Mouse (Mus musculus): ENCODE measurements around the gene Cbfa2t2. TPM values are rescaled to one million over a fixed set of nuclear protein-coding genes. Genes with fewer than 3 reads are reported as not detected.

The Cbfa2t2 gene
- polyA plus RNA-seq, 1 experiment from 2014 or later, result 37.6 TPM

- peak overlapping the region; percentile 81 for H3K9ac ChIP-seq
- peak overlapping the region; percentile 52 for H3K4me3 ChIP-seq
- H3K36me3 ChIP-seq, result no peaks in the 10 kb centered on the region
- peak; percentile 59 for ATAC-seq (ENCODE audit: insufficient number of reproducible peaks, low FRiP score)
- H3K4me2 ChIP-seq, result peak overlapping the region; percentile 78
- H3K27ac ChIP-seq (ENCODE audit: poor library complexity, severe bottlenecking), result peak overlapping the region; percentile 63; the same call in 1 of the 2 replicates
- peaks cover 21% of the 10 kb centered on the region for H3K27me3 ChIP-seq (replicated peaks)
- H3K4me1 ChIP-seq (replicated peaks), result peaks cover 15% of the 10 kb centered on the region
- 4% methylated on average over 24 of the region's 25 CpGs for WGBS
- 0 out of 2 replicates have a peak, but pooled peaks cover 3% of the 10 kb centered on the region for H3K9me3 ChIP-seq (replicated peaks)
Measured at GRCm38 (mm10) chr2:154426188-154426904, 9.9 kb upstream of the Cbfa2t2 start.

- WGBS, result 42% methylated on average over 11 of the region's 11 CpGs
- no peak for ATAC-seq (ENCODE audit: insufficient number of reproducible peaks, low FRiP score)
- Histone ChIP-seq H3K4me2 (peak overlapping the region; percentile 78), H3K36me3 (no peaks in the 10 kb centered on the region), H3K4me1 (replicated peaks) (peaks cover 15% of the 10 kb centered on the region), H3K27ac (ENCODE audit: poor library complexity, severe bottlenecking) (0 out of 2 replicates have a peak overlapping the region, but pooled peaks have one; percentile 63), H3K9me3 (replicated peaks) (0 out of 2 replicates have a peak, but pooled peaks cover 3% of the 10 kb centered on the region), H3K27me3 (replicated peaks) (peaks cover 21% of the 10 kb centered on the region), H3K9ac (peak overlapping the region; percentile 81), H3K4me3 (peak overlapping the region; percentile 52)
Measured at GRCm38 (mm10) chr2:154426905-154427852, 9.1 kb upstream of the Cbfa2t2 start.

- H3K36me3 ChIP-seq, result no peaks in the 10 kb centered on the region
- 0 out of 2 replicates have a peak overlapping the region, but pooled peaks have one; percentile 16 for H3K9ac ChIP-seq
- H3K4me2 ChIP-seq, result peak overlapping the region; percentile 51
- H3K4me1 ChIP-seq (replicated peaks), result peaks cover 15% of the 10 kb centered on the region
- H3K4me3 ChIP-seq, result peak overlapping the region; percentile 18; the same call in 1 of the 2 replicates
- H3K27ac ChIP-seq (ENCODE audit: poor library complexity, severe bottlenecking), result no peak overlapping the region
- H3K27me3 ChIP-seq (replicated peaks), result peaks cover 21% of the 10 kb centered on the region
- ATAC-seq (ENCODE audit: insufficient number of reproducible peaks, low FRiP score), result no peak
- 23% methylated on average over 17 of the region's 17 CpGs for WGBS
- H3K9me3 ChIP-seq (replicated peaks), result 0 out of 2 replicates have a peak, but pooled peaks cover 3% of the 10 kb centered on the region
Measured at GRCm38 (mm10) chr2:154427853-154428360, 8.4 kb upstream of the Cbfa2t2 start.

GRCm38 (mm10) chr2:154430566-154430965, 5.7 kb upstream of the Cbfa2t2 start:
- Histone ChIP-seq H3K27ac (ENCODE audit: poor library complexity, severe bottlenecking) (no peak overlapping the region), H3K4me2 (no peak overlapping the region), H3K36me3 (no peaks in the 10 kb centered on the region), H3K9me3 (replicated peaks) (0 out of 2 replicates have a peak, but pooled peaks cover 2% of the 10 kb centered on the region), H3K9ac (no peak overlapping the region), H3K4me1 (replicated peaks) (peaks cover 21% of the 10 kb centered on the region), H3K27me3 (replicated peaks) (peaks cover 21% of the 10 kb centered on the region), H3K4me3 (no peak overlapping the region)
- ATAC-seq (ENCODE audit: insufficient number of reproducible peaks, low FRiP score), result no peak
- WGBS, result 88% methylated on average over 2 of the region's 2 CpGs

GRCm38 (mm10) chr2:154432696-154433095, 3.6 kb upstream of the Cbfa2t2 start:
- Histone ChIP-seq H3K4me1 (replicated peaks) (peaks cover 17% of the 10 kb centered on the region), H3K9me3 (replicated peaks) (no peaks in the 10 kb centered on the region), H3K9ac (no peak overlapping the region), H3K27ac (ENCODE audit: poor library complexity, severe bottlenecking) (no peak overlapping the region), H3K4me2 (no peak overlapping the region), H3K36me3 (no peaks in the 10 kb centered on the region), H3K27me3 (replicated peaks) (peaks cover 18% of the 10 kb centered on the region), H3K4me3 (no peak overlapping the region)
- 66% methylated on average over 2 of the region's 2 CpGs for WGBS
- no peak for ATAC-seq (ENCODE audit: insufficient number of reproducible peaks, low FRiP score)

GRCm38 (mm10) chr2:154433391-154433790, 2.9 kb upstream of the Cbfa2t2 start:
- no peaks in the 10 kb centered on the region for H3K36me3 ChIP-seq
- WGBS, result 69% methylated on average over 3 of the region's 3 CpGs
- no peaks in the 10 kb centered on the region for H3K9me3 ChIP-seq (replicated peaks)
- peaks cover 18% of the 10 kb centered on the region for H3K4me1 ChIP-seq (replicated peaks)
- no peak for ATAC-seq (ENCODE audit: insufficient number of reproducible peaks, low FRiP score)
- no peak overlapping the region for H3K4me3 ChIP-seq
- no peak overlapping the region for H3K9ac ChIP-seq
- H3K4me2 ChIP-seq, result no peak overlapping the region
- peaks cover 13% of the 10 kb centered on the region; the same call in 1 of the 2 replicates for H3K27me3 ChIP-seq (replicated peaks)
- H3K27ac ChIP-seq (ENCODE audit: poor library complexity, severe bottlenecking), result no peak overlapping the region

GRCm38 (mm10) chr2:154434690-154435089, 1.6 kb upstream of the Cbfa2t2 start:
- 0 out of 2 replicates have a peak, but pooled peaks cover 3% of the 10 kb centered on the region for H3K27me3 ChIP-seq (replicated peaks)
- ATAC-seq (ENCODE audit: insufficient number of reproducible peaks, low FRiP score), result no peak
- WGBS, result 87% methylated on average over 7 of the region's 7 CpGs
- no peaks in the 10 kb centered on the region for H3K36me3 ChIP-seq
- no peak overlapping the region for H3K4me2 ChIP-seq
- no peak overlapping the region for H3K4me3 ChIP-seq
- H3K9me3 ChIP-seq (replicated peaks), result no peaks in the 10 kb centered on the region
- no peak overlapping the region for H3K9ac ChIP-seq
- H3K4me1 ChIP-seq (replicated peaks), result peaks cover 30% of the 10 kb centered on the region
- H3K27ac ChIP-seq (ENCODE audit: poor library complexity, severe bottlenecking), result no peak overlapping the region

GRCm38 (mm10) chr2:154436076-154436457, 214 bp upstream of the Cbfa2t2 start:
- Histone ChIP-seq H3K9me3 (replicated peaks) (no peaks in the 10 kb centered on the region), H3K27ac (ENCODE audit: poor library complexity, severe bottlenecking) (peak overlapping the region; percentile 97; the same call in 1 of the 2 replicates), H3K9ac (peak overlapping the region; percentile 99), H3K27me3 (replicated peaks) (no peaks in the 10 kb centered on the region), H3K36me3 (no peaks in the 10 kb centered on the region), H3K4me3 (peak overlapping the region; percentile 89), H3K4me2 (peak overlapping the region; percentile 56), H3K4me1 (replicated peaks) (peaks cover 39% of the 10 kb centered on the region)
- ATAC-seq (ENCODE audit: insufficient number of reproducible peaks, low FRiP score), result peak; percentile 99
- WGBS, result under 1% methylated on average over 44 of the region's 44 CpGs

- 9% methylated on average over 7 of the region's 7 CpGs for WGBS
- Histone ChIP-seq H3K36me3 (no peaks in the 10 kb centered on the region), H3K27ac (ENCODE audit: poor library complexity, severe bottlenecking) (peak overlapping the region; percentile 97), H3K4me3 (peak overlapping the region; percentile 89), H3K27me3 (replicated peaks) (no peaks in the 10 kb centered on the region), H3K9me3 (replicated peaks) (no peaks in the 10 kb centered on the region), H3K4me2 (peak overlapping the region; percentile 72), H3K9ac (peak overlapping the region; percentile 99), H3K4me1 (replicated peaks) (peaks cover 39% of the 10 kb centered on the region)
- ATAC-seq (ENCODE audit: insufficient number of reproducible peaks, low FRiP score), result no peak
Measured at GRCm38 (mm10) chr2:154437191-154437527, 878 bp downstream of the Cbfa2t2 start.

GRCm38 (mm10) chr2:154440453-154440852, 4.2 kb downstream of the Cbfa2t2 start:
- Histone ChIP-seq H3K27me3 (replicated peaks) (no peaks in the 10 kb centered on the region), H3K4me1 (replicated peaks) (peaks cover 34% of the 10 kb centered on the region), H3K27ac (ENCODE audit: poor library complexity, severe bottlenecking) (peak overlapping the region; percentile 84), H3K36me3 (peaks cover 11% of the 10 kb centered on the region; the same call in 1 of the 2 replicates), H3K4me3 (no peak overlapping the region), H3K9me3 (replicated peaks) (no peaks in the 10 kb centered on the region), H3K9ac (no peak overlapping the region), H3K4me2 (no peak overlapping the region)
- ATAC-seq (ENCODE audit: insufficient number of reproducible peaks, low FRiP score), result no peak

- Histone ChIP-seq H3K36me3 (peaks cover 29% of the 10 kb centered on the region), H3K4me1 (replicated peaks) (0 out of 2 replicates have a peak, but pooled peaks cover 2% of the 10 kb centered on the region), H3K9me3 (replicated peaks) (0 out of 2 replicates have a peak, but pooled peaks cover 3% of the 10 kb centered on the region), H3K27ac (ENCODE audit: poor library complexity, severe bottlenecking) (no peak overlapping the region), H3K27me3 (replicated peaks) (no peaks in the 10 kb centered on the region), H3K9ac (no peak overlapping the region), H3K4me3 (no peak overlapping the region), H3K4me2 (no peak overlapping the region)
- 97% methylated on average over 8 of the region's 8 CpGs for WGBS
- no peak for ATAC-seq (ENCODE audit: insufficient number of reproducible peaks, low FRiP score)
Measured at GRCm38 (mm10) chr2:154447821-154448220, 11.5 kb downstream of the Cbfa2t2 start.
